Mouse (Mus musculus): ENCODE results near the gene Vstm5. TPM values are rescaled to one million over a fixed set of nuclear protein-coding genes. Genes with fewer than 3 reads are reported as not detected.

The Vstm5 gene
- polyA plus RNA-seq, 1 experiment, result 18.4 TPM

DNA sequence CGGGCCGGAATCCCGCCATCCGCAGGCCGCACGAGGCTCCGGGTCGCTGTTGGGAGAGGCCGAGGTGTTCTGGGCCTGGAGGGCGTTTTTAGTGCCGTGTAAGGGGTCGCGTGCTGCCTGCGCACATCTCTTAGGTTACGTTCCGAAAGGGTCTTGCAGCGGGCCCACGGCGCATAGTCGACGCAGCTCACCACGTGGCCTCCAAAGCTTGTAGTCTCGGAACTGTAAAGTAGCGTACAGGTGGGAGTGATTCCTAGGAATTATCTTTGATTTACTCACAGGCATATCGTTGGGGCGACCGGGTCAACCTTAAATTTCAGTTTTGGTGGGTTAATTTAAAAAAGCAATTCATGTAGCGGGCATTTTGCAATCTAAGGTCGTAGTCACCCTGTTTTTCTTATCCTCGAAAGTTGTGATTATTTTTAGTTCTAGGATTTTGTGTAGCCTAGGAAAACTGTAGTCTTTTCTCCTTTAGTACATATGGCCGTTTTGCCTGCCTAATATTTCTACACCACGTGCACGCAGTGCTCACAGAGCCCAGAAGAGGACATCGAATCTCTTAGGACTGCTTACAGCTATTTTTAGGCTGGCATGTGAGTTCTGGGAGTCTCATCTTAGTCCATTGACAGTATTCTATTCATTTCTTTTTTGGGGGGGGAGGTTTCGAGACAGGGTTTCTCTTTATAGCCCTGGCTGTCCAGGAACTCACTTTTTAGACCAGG is 67.7 kb downstream of the Vstm5 start, which contains the start of gene 4931406C07Rik:
Gene 4931406C07Rik, minus strand, starts transcription at position 51 of the 722 bp plus-strand sequence.
- DNase-seq (ENCODE audit: extremely low spot score in 1 of 2, low spot score in 1 of 2), result peak in 1 of 2 experiments; percentile 35

DNA sequence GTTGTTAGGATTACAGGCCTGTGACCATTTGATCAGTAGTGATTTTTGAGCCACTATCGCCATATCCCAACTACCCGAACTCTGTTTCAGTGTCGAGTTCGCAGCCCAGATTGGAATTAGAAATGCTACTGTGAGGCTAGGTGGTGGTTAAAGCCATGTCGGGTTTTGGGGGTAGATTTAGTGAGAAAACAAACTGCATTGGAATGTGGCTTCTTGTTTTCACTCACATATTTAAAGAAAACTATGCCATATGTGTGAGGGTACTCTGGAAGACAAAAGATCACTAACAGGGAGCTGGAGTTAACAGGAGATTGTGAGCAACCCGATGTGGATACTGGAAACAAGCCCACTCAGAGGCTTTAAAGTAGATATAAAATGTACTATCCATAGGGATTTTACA is 68.4 kb downstream of the Vstm5 start:
- no peak for DNase-seq (ENCODE audit: extremely low spot score in 1 of 2, low spot score in 1 of 2)

DNA sequence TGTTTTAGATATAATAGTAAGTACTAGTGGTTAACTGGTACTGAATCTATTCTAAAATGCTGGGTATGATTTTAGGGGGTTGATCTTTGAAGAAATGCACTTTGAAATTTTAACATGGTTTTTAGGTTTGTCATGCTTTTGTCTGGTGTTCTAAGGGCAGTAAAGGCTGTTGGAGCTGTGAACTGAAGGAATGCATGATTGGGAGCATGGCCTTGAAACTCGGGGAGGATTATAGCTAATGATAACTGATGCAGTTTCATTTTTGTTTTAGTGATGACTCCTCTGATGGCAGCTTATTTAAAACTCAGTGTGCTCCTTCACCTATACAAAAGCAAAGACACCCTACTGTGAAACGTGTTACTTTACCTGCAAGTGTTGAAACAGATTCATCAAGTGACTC is 69.4 kb downstream of the Vstm5 start:
- DNase-seq (ENCODE audit: extremely low spot score in 1 of 2, low spot score in 1 of 2), result no peak

Other genes starting within 250 kb of the Vstm5 start
- gene Panx1, start 193.6 kb upstream of the Vstm5 start, polyA plus RNA-seq (2012; rRNA removed), result 36.1 and 38.8 TPM in 2 replicates
- 1.2 and 1.3 TPM in 2 replicates for gene Hephl1, start 126.9 kb upstream of the Vstm5 start, polyA plus RNA-seq (2012; rRNA removed)
- gene Med17, start 40.9 kb downstream of the Vstm5 start, polyA plus RNA-seq (2012; rRNA removed), result 44.0 and 48.7 TPM in 2 replicates
- 32.3 and 38.9 TPM in 2 replicates for gene Taf1d, start 67.2 kb downstream of the Vstm5 start, polyA plus RNA-seq (2012; rRNA removed)
- 31.3 and 34.6 TPM in 2 replicates for gene 4931406C07Rik, start 67.4 kb downstream of the Vstm5 start, polyA plus RNA-seq (2012; rRNA removed)
- gene Cep295, start 118.7 kb downstream of the Vstm5 start, polyA plus RNA-seq (2012; rRNA removed), result 19.7 and 22.3 TPM in 2 replicates